Mouse (Mus musculus) cerebellum, adult 2 months (tissue): ENCODE results near the gene Pom121l2. TPM values are rescaled to one million over a fixed set of nuclear protein-coding genes. Genes with fewer than 3 reads are reported as not detected.

Source experiments
- DNase-seq, 2 experiments: peaks; one replicate each; pipeline ENCODE4 v3.0.0; 2021
- H3K27ac ChIP-seq: fragments of 200-500 bp; 2 replicates; pipeline ENCODE4 v1.5.1; 2012; ENCODE audit warnings: low read length, control low read depth, inconsistent platforms; ENCODE audit not compliant: insufficient read depth
- H3K27me3 ChIP-seq: fragments of 200-500 bp; 2 replicates; pipeline ENCODE4 v1.6.1; 2012; ENCODE audit warnings: inconsistent platforms, mild to moderate bottlenecking, low read length, moderate library complexity; ENCODE audit not compliant: control insufficient read depth, insufficient read depth
- H3K4me1 ChIP-seq: fragments of 200-500 bp; 2 replicates; pipeline ENCODE4 v1.6.1; 2011; ENCODE audit warnings: low read length; ENCODE audit not compliant: control insufficient read depth, insufficient read depth
- H3K4me3 ChIP-seq: fragments of 200-500 bp; replicated peaks from 2 replicates; pipeline ENCODE3; 2011; ENCODE audit warnings: mild to moderate bottlenecking, low read depth, low read length, control low read depth; ENCODE audit not compliant: insufficient read depth
- CTCF ChIP-seq: fragments of 200-500 bp; IDR thresholded peaks from 2 replicates; pipeline ENCODE4 v1.5.1; 2011; ENCODE audit warnings: low read depth, mild to moderate bottlenecking, control low read depth, low read length, moderate library complexity, borderline replicate concordance; ENCODE audit not compliant: insufficient read depth
- POLR2A ChIP-seq: fragments of 200-500 bp; IDR thresholded peaks from 2 replicates; pipeline ENCODE4 v1.6.1; 2011; ENCODE audit warnings: low read length, control low read depth, borderline replicate concordance; ENCODE audit not compliant: insufficient read depth
- whole genome bisulfite sequencing: fragments of 180-500 bp; shearing (Covaris S2); methylation state at CpG from one replicate; pipeline ENCODE4 v1.1.7; 2018; 5-methylcytosine and 5-hydroxymethylcytosine counted together
- polyA plus RNA-seq: library from polyadenylated mRNA; depleted of rRNA; stranded (reverse); fragments of >200 nt; gene quantifications from 2 replicates; pipeline ENCODE4 v1.2.3, GENCODE M21; 2012

The Pom121l2 gene
- polyA plus RNA-seq, 1 experiment = not detected

DNA sequence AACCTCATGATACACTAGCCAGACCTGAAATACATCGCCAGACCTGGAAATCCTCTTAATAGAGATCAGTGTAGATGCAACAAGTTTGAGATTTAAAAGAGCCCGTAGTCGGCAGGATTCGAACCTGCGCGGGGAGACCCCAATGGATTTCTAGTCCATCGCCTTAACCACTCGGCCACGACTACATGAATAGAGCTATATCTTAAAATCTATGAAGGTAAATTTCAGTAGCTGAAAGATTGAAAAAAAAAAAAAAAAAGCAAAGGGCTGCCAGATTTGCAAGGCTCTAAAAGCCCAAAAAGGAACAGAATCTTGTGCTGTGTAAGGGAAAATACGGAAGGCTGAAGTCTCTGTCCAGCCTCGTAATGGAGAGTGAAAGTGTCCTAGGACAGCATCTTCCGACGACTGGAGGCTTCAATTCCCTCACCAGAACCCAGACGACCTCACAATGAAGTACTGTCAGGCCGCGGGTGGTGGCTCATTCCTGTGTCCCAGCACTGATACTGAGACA, 40.1 kb upstream of the Pom121l2 start:
- TF ChIP-seq POLR2A (no peak), CTCF (no peak)
- Histone ChIP-seq H3K27ac (no peak overlapping the region), H3K4me1 (no peaks in the 10 kb centered on the region; the same call in 1 of the 2 replicates), H3K4me3 (peak overlapping the region; percentile 63), H3K27me3 (no peaks in the 10 kb centered on the region)
- under 1% methylated on average over 16 of the region's 16 CpGs for WGBS
- DNase-seq = peak; percentile 82 to 87

DNA sequence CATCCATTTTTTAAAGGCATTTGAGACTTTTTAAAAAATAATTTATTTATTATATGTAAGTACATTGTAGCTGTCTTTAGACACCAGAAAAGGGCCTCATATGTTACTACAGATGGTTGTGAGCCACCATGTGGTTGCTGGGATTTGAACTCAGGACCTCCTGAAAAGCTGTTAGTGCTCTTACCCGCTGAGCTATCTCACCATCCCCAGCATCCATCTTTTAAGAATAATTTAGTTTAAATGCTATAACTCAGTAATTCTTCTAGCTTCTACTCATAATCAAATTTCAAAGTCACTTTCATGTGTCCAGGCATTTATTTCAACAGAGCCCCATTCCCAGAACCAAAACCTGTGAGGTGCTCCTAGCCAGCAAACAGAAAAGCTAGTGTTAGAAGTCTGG, 37.4 kb upstream of the Pom121l2 start:
- DNase-seq = no peak
- no peak for TF ChIP-seq POLR2A
- no peak for TF ChIP-seq CTCF
- H3K4me1 ChIP-seq = no peaks in the 10 kb centered on the region
- H3K4me3 ChIP-seq = no peak overlapping the region
- H3K27ac ChIP-seq = no peak overlapping the region
- no peaks in the 10 kb centered on the region for H3K27me3 ChIP-seq
- 91% methylated on average over 1 of the region's 1 CpGs for WGBS

DNA sequence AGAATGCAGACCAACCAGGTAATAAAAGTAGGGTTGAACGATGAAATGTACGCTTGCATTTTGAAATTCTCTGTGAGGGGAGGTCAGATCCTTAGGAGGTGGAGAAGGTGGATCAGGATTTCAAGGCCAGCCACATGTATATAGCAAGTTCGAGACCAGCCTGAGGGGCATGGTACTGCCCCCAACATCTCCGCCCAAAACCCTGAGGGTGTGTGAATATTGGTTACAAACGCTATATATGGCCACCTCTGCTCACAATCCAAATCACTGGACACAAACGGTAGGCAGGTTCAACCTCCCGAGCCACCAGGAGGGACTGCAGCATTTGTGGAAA, 36.4 kb upstream of the Pom121l2 start:
- no peak for TF ChIP-seq CTCF
- TF ChIP-seq POLR2A = no peak
- H3K4me1 ChIP-seq = no peaks in the 10 kb centered on the region
- under 1% methylated on average over 7 of the region's 7 CpGs for WGBS
- H3K4me3 ChIP-seq = peak overlapping the region; percentile 97
- H3K27me3 ChIP-seq = no peaks in the 10 kb centered on the region
- DNase-seq = no peak
- H3K27ac ChIP-seq = no peak overlapping the region

DNA sequence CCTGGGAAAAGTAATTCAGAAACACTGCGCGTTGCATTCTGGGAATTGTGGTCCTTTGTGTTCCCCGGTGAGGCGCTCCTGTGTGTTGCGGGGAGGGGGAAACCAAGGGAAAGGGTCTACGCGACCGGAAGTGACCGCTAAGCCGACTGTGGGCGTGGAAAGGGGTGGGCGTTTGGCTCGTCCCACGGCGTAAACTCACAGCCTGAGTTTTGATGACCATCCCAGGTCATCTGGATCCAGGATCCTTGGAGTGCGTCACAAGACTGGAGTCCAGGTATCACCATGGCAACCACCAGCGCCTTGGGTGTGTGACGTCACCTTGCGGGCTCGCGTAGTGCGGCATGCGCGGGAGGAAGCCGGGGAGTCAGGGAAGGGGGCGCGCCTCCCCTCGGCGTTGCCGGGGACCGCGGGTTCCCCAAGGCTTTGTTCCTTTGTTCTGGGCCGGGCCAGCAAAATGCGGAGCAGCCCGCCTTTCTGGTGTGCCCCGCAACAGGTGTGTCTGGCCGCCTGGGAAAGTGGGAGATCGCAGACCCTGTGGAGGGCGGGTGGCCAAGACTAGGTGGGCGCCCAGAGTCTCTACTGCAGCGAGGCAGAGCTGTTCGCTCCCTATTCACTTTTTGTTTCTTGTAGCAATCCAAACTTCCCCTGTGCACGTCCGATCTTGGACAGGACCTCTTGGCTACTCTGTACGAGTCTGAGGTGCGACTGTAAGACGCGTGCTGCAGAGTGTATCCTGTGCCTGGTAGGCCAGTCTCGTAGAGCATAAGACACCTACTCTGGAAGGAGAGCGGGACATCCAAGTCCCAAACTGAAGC, 35.9 kb upstream of the Pom121l2 start, which contains the start of gene Zfp184:
TSS of gene Zfp184 (plus strand) at position 169 of the 815 bp plus-strand sequence.
- Histone ChIP-seq H3K4me1 (no peaks in the 10 kb centered on the region), H3K27ac (no peak within 1 kb of the TSS), H3K27me3 (no peaks in the 10 kb centered on the region), H3K4me3 (peak within 1 kb of the TSS; percentile 97)
- peak; percentile 91 to 93 for DNase-seq
- WGBS = under 1% methylated on average over 50 of the region's 50 CpGs
- TF ChIP-seq POLR2A = no peak
- TF ChIP-seq CTCF = no peak

DNA sequence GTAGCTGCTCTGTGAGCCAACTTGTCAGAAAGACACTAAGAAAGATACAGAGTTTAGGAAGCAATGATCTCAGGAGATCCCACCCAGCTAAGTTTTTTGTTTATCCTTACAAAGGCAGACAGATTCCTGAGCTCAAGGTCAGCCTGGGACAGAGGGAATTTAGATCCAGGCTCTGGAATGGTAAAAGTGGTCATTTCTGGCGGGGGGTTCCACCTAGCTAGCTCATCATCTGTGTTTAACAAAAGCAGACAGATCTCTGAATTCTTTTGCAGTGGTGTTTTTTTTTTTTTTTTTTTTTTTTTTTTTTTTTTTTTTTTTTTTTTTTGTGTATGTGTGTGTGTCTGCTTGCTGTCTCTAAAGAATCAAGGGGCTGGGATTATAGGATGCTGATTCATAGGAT, 11.7 kb upstream of the Pom121l2 start:
- Histone ChIP-seq H3K27ac (no peak overlapping the region), H3K4me1 (no peaks in the 10 kb centered on the region), H3K4me3 (no peak overlapping the region), H3K27me3 (no peaks in the 10 kb centered on the region)
- DNase-seq = no peak
- 43% methylated on average over 1 of the region's 1 CpGs for WGBS
- no peak for TF ChIP-seq CTCF

DNA sequence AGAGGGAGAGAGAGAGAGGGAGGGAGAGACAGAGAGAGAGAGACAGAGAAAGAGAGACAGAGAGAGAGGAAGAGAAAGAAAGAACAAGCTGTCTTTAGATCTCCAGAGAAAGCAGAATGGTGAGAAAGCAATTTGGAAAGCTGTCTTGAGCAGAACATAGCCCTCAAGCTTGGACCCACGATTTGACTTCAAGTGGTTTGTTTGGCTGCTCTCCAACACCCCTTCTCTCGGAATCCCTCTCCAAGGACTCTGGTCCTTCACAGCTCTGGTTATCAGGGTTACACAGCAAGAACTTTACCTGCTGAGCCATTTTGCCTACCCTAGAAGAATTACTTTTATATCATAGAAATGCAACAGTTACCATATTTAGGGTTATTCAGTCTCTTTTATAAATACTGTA, 11.2 kb upstream of the Pom121l2 start:
- Histone ChIP-seq H3K27ac (no peak overlapping the region), H3K4me1 (no peaks in the 10 kb centered on the region), H3K27me3 (no peaks in the 10 kb centered on the region), H3K4me3 (no peak overlapping the region)
- TF ChIP-seq CTCF (no peak), POLR2A (no peak)
- 20% methylated on average over 2 of the region's 2 CpGs for WGBS
- DNase-seq = no peak

DNA sequence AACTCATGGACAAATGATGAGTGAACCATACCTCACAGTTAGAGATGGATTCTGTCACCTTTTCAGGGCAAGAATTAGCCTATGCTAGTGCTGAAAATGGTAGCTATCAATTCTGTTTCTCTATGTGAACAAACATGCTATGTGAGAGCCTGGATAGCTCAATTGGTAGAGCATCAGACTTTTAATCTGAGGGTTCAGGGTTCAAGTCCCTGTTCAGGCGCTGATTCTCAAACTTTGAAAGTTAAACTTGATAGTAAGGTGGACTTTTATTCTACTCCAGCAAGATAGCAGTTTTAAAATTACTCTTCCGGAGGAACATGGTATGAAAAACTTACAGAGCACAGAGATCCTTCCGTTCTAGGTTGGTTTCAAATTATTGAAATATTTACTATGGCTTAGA, 9.4 kb upstream of the Pom121l2 start:
- Histone ChIP-seq H3K27ac (no peak overlapping the region), H3K4me3 (no peak overlapping the region), H3K27me3 (no peaks in the 10 kb centered on the region), H3K4me1 (no peaks in the 10 kb centered on the region)
- 43% methylated on average over 3 of the region's 3 CpGs for WGBS
- TF ChIP-seq CTCF = no peak
- peak in 1 of 2 experiments; percentile 32 for DNase-seq

DNA sequence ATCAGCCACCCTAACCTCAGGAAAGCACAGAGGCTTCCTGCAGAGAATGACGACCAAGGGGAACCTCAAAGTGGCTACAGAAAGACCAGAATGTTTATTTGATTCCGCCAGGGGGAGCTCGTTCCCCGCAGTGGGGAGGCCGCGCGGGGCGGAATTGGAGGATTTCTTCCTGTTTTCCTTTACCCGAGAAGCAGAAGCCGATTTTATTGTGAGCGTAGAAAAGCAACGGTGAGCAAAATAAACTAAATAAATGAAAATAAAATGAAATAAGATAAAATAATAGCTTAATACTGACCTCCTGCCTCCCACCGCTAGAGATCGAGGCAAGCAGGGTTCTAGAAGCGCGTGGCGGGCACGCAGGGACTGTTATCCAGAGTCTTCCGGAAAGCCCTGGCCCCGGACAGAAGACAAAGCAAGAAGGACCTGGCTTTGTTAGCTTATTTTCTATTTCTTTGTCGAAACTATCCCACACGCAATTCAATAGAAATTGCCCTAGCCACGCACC, 6.7 kb upstream of the Pom121l2 start:
- H3K27me3 ChIP-seq = no peaks in the 10 kb centered on the region
- under 1% methylated on average over 23 of the region's 23 CpGs for WGBS
- H3K4me3 ChIP-seq = peak overlapping the region; percentile 99
- no peak for TF ChIP-seq POLR2A
- peak; percentile 80 for TF ChIP-seq CTCF
- peak; percentile 90 to 92 for DNase-seq
- H3K27ac ChIP-seq = peak overlapping the region; percentile 15; the same call in 1 of the 2 replicates
- no peaks in the 10 kb centered on the region for H3K4me1 ChIP-seq
